In genomic region chr4:149060621-149061431, GRCm38 (mm10) we compare ENCODE assay signal across 12 mouse cellular contexts. TPM values are rescaled to one million over a fixed set of nuclear protein-coding genes. Genes with fewer than 3 reads are reported as not detected.
DNase-seq lines count a peak whose midpoint lies in the region; ATAC-seq and TF ChIP-seq lines count a peak whose summit lies in the region.
"Had no signal": no experiment of that assay in that cellular context is flagged by ENCODE, and none has a peak within 500 bp of the region (broad histone marks: within the 10 kb centered on the region; RNA-seq: fewer than 3 reads in every experiment).

No protein-coding gene starts in this region.

- TF ChIP-seq CTCF in kidney, postnatal 0 days (IDR thresholded peaks at IDR 0.05; ENCODE audit: low read depth), result peak; percentile 53; the same call in 1 of the 2 replicates

- H3K9me3 ChIP-seq in heart, embryonic 10.5 days, result no peaks in the 10 kb centered on the region
- no peaks in the 10 kb centered on the region for H3K9me3 ChIP-seq in kidney, postnatal 0 days (replicated peaks; ENCODE audit: low read length)
- H3K9me3 ChIP-seq: embryonic facial prominence, embryonic 10.5 days; neural tube, embryonic 12.5 days had no signal

- DNase-seq in heart, embryonic 10.5 days (ENCODE audit: low spot score), result no peak
- no peak for DNase-seq in heart, adult 11 months
- DNase-seq in kidney, postnatal 0 days (ENCODE audit: low spot score), result no peak
- no peak for DNase-seq in kidney, adult 18-20 months
- DNase-seq in right cerebral cortex, adult 18-20 months, result peak; percentile 37
- DNase-seq in right cerebral cortex, postnatal 36 days (ENCODE audit: low spot score in 2 of 2), result no peak
- no peak for DNase-seq in testis, postnatal 14 days (ENCODE audit: low spot score)
- DNase-seq: kidney, adult 9 months; right cerebral cortex, postnatal 25 days had no signal

- H3K27me3 ChIP-seq in heart, embryonic 10.5 days (ENCODE audit: insufficient read depth, poor library complexity, severe bottlenecking), result no peaks in the 10 kb centered on the region
- no peaks in the 10 kb centered on the region for H3K27me3 ChIP-seq in kidney, postnatal 0 days (ENCODE audit: insufficient read depth, low read length)
- H3K27me3 ChIP-seq: neural tube, embryonic 12.5 days had no signal

- WGBS in heart, embryonic 10.5 days, result 42% methylated on average over 14 of the region's 14 CpGs
- WGBS in kidney, postnatal 0 days, result 61% methylated on average over 14 of the region's 14 CpGs

- H3K36me3 ChIP-seq in heart, embryonic 10.5 days, result no peaks in the 10 kb centered on the region
- H3K36me3 ChIP-seq in kidney, postnatal 0 days (ENCODE audit: insufficient read depth, low read length), result no peaks in the 10 kb centered on the region
- H3K36me3 ChIP-seq: embryonic facial prominence, embryonic 10.5 days; neural tube, embryonic 12.5 days had no signal

- H3K4me3 ChIP-seq in heart, embryonic 10.5 days, result no peak overlapping the region
- no peak overlapping the region for H3K4me3 ChIP-seq in kidney, postnatal 0 days (replicated peaks; ENCODE audit: low read depth, low read length)
- H3K4me3 ChIP-seq: embryonic facial prominence, embryonic 10.5 days; neural tube, embryonic 12.5 days had no signal

- no peak for ATAC-seq in kidney, postnatal 0 days (replicated peaks; ENCODE audit: low FRiP score, low read depth)

- no peak overlapping the region for H3K9ac ChIP-seq in kidney, postnatal 0 days (ENCODE audit: low read depth, low read length)
- H3K9ac ChIP-seq: neural tube, embryonic 12.5 days had no signal

- 0 out of 2 replicates have a peak overlapping the region, but pooled peaks have one; percentile 29 for H3K27ac ChIP-seq in heart, embryonic 10.5 days
- no peak overlapping the region for H3K27ac ChIP-seq in kidney, postnatal 0 days
- H3K27ac ChIP-seq: embryonic facial prominence, embryonic 10.5 days; neural tube, embryonic 12.5 days had no signal

- no peak overlapping the region for H3K4me2 ChIP-seq in kidney, postnatal 0 days (ENCODE audit: low read length)
- H3K4me2 ChIP-seq: liver, embryonic 11.5 days; neural tube, embryonic 12.5 days had no signal

- peaks cover 68% of the 10 kb centered on the region for H3K4me1 ChIP-seq in heart, embryonic 10.5 days
- peaks cover 21% of the 10 kb centered on the region for H3K4me1 ChIP-seq in kidney, postnatal 0 days (replicated peaks; ENCODE audit: insufficient read depth, low read length)

RNA-seq across cellular contexts. Expression of gene Pex14, which starts 38.9 kb away (rescaled TPM):
- polyA plus RNA-seq in heart, embryonic 10.5 days (2016; fragmentation: Nextera tagmentation; extraction: Ambion mirVana), result 53.6 and 59.7 TPM in 2 replicates
- polyA plus RNA-seq in kidney, postnatal 0 days (2015; fragmentation: Nextera tagmentation; extraction: Ambion mirVana), result 55.6 and 61.6 TPM in 2 replicates

RNA-seq across cellular contexts. Expression of gene Dffa, which starts 43.1 kb away (rescaled TPM):
- 43.4 and 48.9 TPM in 2 replicates for polyA plus RNA-seq in heart, embryonic 10.5 days (2016; fragmentation: Nextera tagmentation; extraction: Ambion mirVana)
- polyA plus RNA-seq in kidney, postnatal 0 days (2015; fragmentation: Nextera tagmentation; extraction: Ambion mirVana), result 30.3 and 32.9 TPM in 2 replicates
